Mouse (Mus musculus): Measurements from ENCODE around the gene Irgq. TPM values are rescaled to one million over a fixed set of nuclear protein-coding genes. Genes with fewer than 3 reads are reported as not detected.
A peak's percentile ranks its signal among the peaks of the same experiment; 100 is the strongest.

Irgq gene
- total and polyA plus RNA-seq, 2 experiments from 2014 or later: 4.8 to 24.5 TPM

DNA sequence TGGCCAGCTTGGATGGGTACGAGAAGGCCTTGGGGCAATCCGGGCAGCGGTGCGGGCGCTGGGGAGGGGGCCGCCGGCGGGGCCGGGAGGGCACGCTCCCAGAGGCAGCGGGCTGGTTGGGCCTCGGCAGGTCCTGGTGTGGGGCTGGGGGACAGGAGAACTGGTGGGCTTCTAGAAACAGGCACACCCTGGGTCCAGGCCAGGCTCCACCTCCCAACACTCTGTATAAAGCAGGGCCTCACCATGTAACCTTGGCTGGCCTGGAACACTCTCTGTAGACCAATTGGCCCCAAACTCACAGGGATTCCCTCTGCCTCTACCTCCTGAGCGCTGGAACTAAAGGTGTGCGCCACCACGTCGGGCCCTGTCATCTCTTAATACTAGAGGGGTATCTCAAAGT lies 55.5 kb downstream of the Irgq start:
- H3K27me3 ChIP-seq (ENCODE audit: control insufficient read depth, insufficient read depth, low read length): peaks cover 27% of the 10 kb centered on the region
- 37% methylated on average over 16 of the region's 16 CpGs for WGBS
- no peak overlapping the region for H3K4me3 ChIP-seq (ENCODE audit: low read depth, low read length)
- no peaks in the 10 kb centered on the region for H3K36me3 ChIP-seq (replicated peaks; ENCODE audit: control insufficient read depth, insufficient read depth, low read length)
- H3K27ac ChIP-seq (ENCODE audit: low read depth): no peak overlapping the region
- ATAC-seq (ENCODE audit: insufficient read depth, low read depth) (peak; percentile 20; the same call in 1 of the 2 replicates), DNase-seq (ENCODE audit: low spot score) (no peak)
- H3K4me2 ChIP-seq (ENCODE audit: low read depth, low read length): no peak overlapping the region
- H3K9ac ChIP-seq (replicated peaks; ENCODE audit: low read depth, low read length): no peak overlapping the region
- no peaks in the 10 kb centered on the region for H3K4me1 ChIP-seq (ENCODE audit: control insufficient read depth, insufficient read depth)
- no peaks in the 10 kb centered on the region for H3K9me3 ChIP-seq (replicated peaks; ENCODE audit: control insufficient read depth, low read length)
- TF ChIP-seq CTCF (IDR thresholded peaks at IDR 0.05; ENCODE audit: low read depth): no peak
- no peak for TF ChIP-seq EP300 (IDR thresholded peaks at IDR 0.05; ENCODE audit: low read depth)

DNA sequence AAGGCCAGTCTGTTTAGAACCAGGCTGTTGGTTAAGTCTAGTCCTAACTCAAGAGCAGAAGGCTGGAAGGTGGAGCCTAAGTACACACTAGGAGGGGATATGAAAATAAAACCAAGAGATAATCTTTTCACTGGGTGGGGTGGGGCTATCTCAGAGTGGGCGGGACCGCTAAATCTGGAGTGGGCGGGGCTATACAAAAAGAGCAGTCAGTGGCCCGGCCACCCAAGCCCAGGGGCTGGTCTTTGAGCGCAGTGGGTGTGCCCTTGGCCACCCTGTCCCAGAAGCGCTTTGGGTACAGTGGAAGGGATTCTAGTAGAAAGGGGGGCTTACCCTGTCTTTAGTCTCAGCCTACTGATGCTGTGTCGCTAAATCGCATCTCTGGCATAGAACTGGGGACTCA lies 56.3 kb downstream of the Irgq start:
- no peak for DNase-seq (ENCODE audit: low spot score)
- no peaks in the 10 kb centered on the region for H3K9me3 ChIP-seq (replicated peaks; ENCODE audit: control insufficient read depth, low read length)
- H3K27me3 ChIP-seq (ENCODE audit: control insufficient read depth, insufficient read depth, low read length): peaks cover 27% of the 10 kb centered on the region
- peak; percentile 27; the same call in 1 of the 2 replicates for ATAC-seq (ENCODE audit: insufficient read depth, low read depth)
- H3K27ac ChIP-seq (ENCODE audit: low read depth): no peak overlapping the region
- WGBS: 11% methylated on average over 8 of the region's 8 CpGs
- H3K9ac ChIP-seq (replicated peaks; ENCODE audit: low read depth, low read length): 0 out of 2 replicates have a peak overlapping the region, but pooled peaks have one; percentile 15
- TF ChIP-seq CTCF (IDR thresholded peaks at IDR 0.05; ENCODE audit: low read depth): no peak
- TF ChIP-seq EP300 (IDR thresholded peaks at IDR 0.05; ENCODE audit: low read depth): no peak
- no peaks in the 10 kb centered on the region for H3K36me3 ChIP-seq (replicated peaks; ENCODE audit: control insufficient read depth, insufficient read depth, low read length)
- no peaks in the 10 kb centered on the region for H3K4me1 ChIP-seq (ENCODE audit: control insufficient read depth, insufficient read depth)
- peak overlapping the region; percentile 36 for H3K4me3 ChIP-seq (ENCODE audit: low read depth, low read length)
- peak overlapping the region; percentile 56 for H3K4me2 ChIP-seq (ENCODE audit: low read depth, low read length)

- peak within 1 kb of the TSS; percentile 56 for H3K4me2 ChIP-seq (ENCODE audit: low read depth, low read length)
- ATAC-seq (ENCODE audit: insufficient read depth, low read depth): 0 out of 2 replicates have a peak, but pooled peaks have one; percentile 35
- H3K36me3 ChIP-seq (replicated peaks; ENCODE audit: control insufficient read depth, insufficient read depth, low read length): no peaks in the 10 kb centered on the region
- H3K27ac ChIP-seq (ENCODE audit: low read depth): no peak within 1 kb of the TSS
- H3K4me3 ChIP-seq (ENCODE audit: low read depth, low read length): peak within 1 kb of the TSS; percentile 36
- no peaks in the 10 kb centered on the region for H3K9me3 ChIP-seq (replicated peaks; ENCODE audit: control insufficient read depth, low read length)
- no peak for TF ChIP-seq CTCF (IDR thresholded peaks at IDR 0.05; ENCODE audit: low read depth)
- TF ChIP-seq EP300 (IDR thresholded peaks at IDR 0.05; ENCODE audit: low read depth): no peak
- H3K27me3 ChIP-seq (ENCODE audit: control insufficient read depth, insufficient read depth, low read length): peaks cover 27% of the 10 kb centered on the region
- 8% methylated on average over 30 of the region's 30 CpGs for WGBS
- peak; percentile 35 for DNase-seq (ENCODE audit: low spot score)
- H3K9ac ChIP-seq (replicated peaks; ENCODE audit: low read depth, low read length): 0 out of 2 replicates have a peak within 1 kb of the TSS, but pooled peaks have one; percentile 15
- H3K4me1 ChIP-seq (ENCODE audit: control insufficient read depth, insufficient read depth): no peaks in the 10 kb centered on the region
Measured at GRCm38 (mm10) chr7:24587330-24588105, 57.0 kb downstream of the Irgq start, which contains the start of the genes Ethe1 and Zfp575. Gene Ethe1 (plus strand): TSS chr7:24587543. Gene Zfp575 (minus strand): TSS chr7:24587641.

Other genes with a start within 250 kb of the Irgq start
- 3.4 and 14.6 TPM in 2 replicates for gene Zfp61, start 229.5 kb upstream of the Irgq start, total RNA-seq (2014; rRNA removed; ENCODE audit: low replicate concordance)
- 6.7 and 6.8 TPM in 2 replicates for gene Zfp61, start 229.5 kb upstream of the Irgq start, polyA plus RNA-seq (2015; fragmentation: Nextera tagmentation; extraction: Ambion mirVana)
- gene Zfp94, start 214.0 kb upstream of the Irgq start, total RNA-seq (2014; rRNA removed; ENCODE audit: low replicate concordance): 0.95 and 4.1 TPM in 2 replicates
- gene Zfp94, start 214.0 kb upstream of the Irgq start, polyA plus RNA-seq (2015; fragmentation: Nextera tagmentation; extraction: Ambion mirVana): 2.8 and 2.9 TPM in 2 replicates
- not detected in 2 replicates for gene Tescl, start 196.8 kb upstream of the Irgq start, total RNA-seq (2014; rRNA removed; ENCODE audit: low replicate concordance)
- 0.14 TPM in 1 of 2 replicates, not detected in the other for gene Tescl, start 196.8 kb upstream of the Irgq start, polyA plus RNA-seq (2015; fragmentation: Nextera tagmentation; extraction: Ambion mirVana)
- gene Lypd5, start 181.5 kb upstream of the Irgq start, total RNA-seq (2014; rRNA removed; ENCODE audit: low replicate concordance): not detected in 2 replicates
- not detected in 2 replicates for gene Lypd5, start 181.5 kb upstream of the Irgq start, polyA plus RNA-seq (2015; fragmentation: Nextera tagmentation; extraction: Ambion mirVana)
- gene Kcnn4, start 160.4 kb upstream of the Irgq start, total RNA-seq (2014; rRNA removed; ENCODE audit: low replicate concordance): 0.69 and 2.0 TPM in 2 replicates
- gene Kcnn4, start 160.4 kb upstream of the Irgq start, polyA plus RNA-seq (2015; fragmentation: Nextera tagmentation; extraction: Ambion mirVana): 0.85 and 0.98 TPM in 2 replicates
- gene Smg9, start 131.1 kb upstream of the Irgq start, total RNA-seq (2014; rRNA removed; ENCODE audit: low replicate concordance): 15.5 and 30.2 TPM in 2 replicates
- gene Smg9, start 131.1 kb upstream of the Irgq start, polyA plus RNA-seq (2015; fragmentation: Nextera tagmentation; extraction: Ambion mirVana): 13.1 and 13.5 TPM in 2 replicates
- not detected in 2 replicates for gene Irgc1, start 78.4 kb upstream of the Irgq start, total RNA-seq (2014; rRNA removed; ENCODE audit: low replicate concordance)
- not detected in 2 replicates for gene Irgc1, start 78.4 kb upstream of the Irgq start, polyA plus RNA-seq (2015; fragmentation: Nextera tagmentation; extraction: Ambion mirVana)
- 13.1 and 16.0 TPM in 2 replicates for gene Plaur, start 68.2 kb upstream of the Irgq start, total RNA-seq (2014; rRNA removed; ENCODE audit: low replicate concordance)
- 6.1 and 6.5 TPM in 2 replicates for gene Plaur, start 68.2 kb upstream of the Irgq start, polyA plus RNA-seq (2015; fragmentation: Nextera tagmentation; extraction: Ambion mirVana)
- 14.3 and 30.5 TPM in 2 replicates for gene Cadm4, start 48.7 kb upstream of the Irgq start, total RNA-seq (2014; rRNA removed; ENCODE audit: low replicate concordance)
- gene Cadm4, start 48.7 kb upstream of the Irgq start, polyA plus RNA-seq (2015; fragmentation: Nextera tagmentation; extraction: Ambion mirVana): 4.1 and 4.2 TPM in 2 replicates
- gene Zfp428, start 23.7 kb upstream of the Irgq start, total RNA-seq (2014; rRNA removed; ENCODE audit: low replicate concordance): 24.8 and 36.3 TPM in 2 replicates
- gene Zfp428, start 23.7 kb upstream of the Irgq start, polyA plus RNA-seq (2015; fragmentation: Nextera tagmentation; extraction: Ambion mirVana): 39.1 and 39.3 TPM in 2 replicates
- gene AC161166.1, start 18.2 kb upstream of the Irgq start, total RNA-seq (2014; rRNA removed; ENCODE audit: low replicate concordance): not detected in 2 replicates
- gene AC161166.1, start 18.2 kb upstream of the Irgq start, polyA plus RNA-seq (2015; fragmentation: Nextera tagmentation; extraction: Ambion mirVana): 0.10 and 0.19 TPM in 2 replicates
- gene Pinlyp, start 15.4 kb downstream of the Irgq start, total RNA-seq (2014; rRNA removed; ENCODE audit: low replicate concordance): not detected in 2 replicates
- not detected in 2 replicates for gene Pinlyp, start 15.4 kb downstream of the Irgq start, polyA plus RNA-seq (2015; fragmentation: Nextera tagmentation; extraction: Ambion mirVana)
- gene Xrcc1, start 15.6 kb downstream of the Irgq start, total RNA-seq (2014; rRNA removed; ENCODE audit: low replicate concordance): 30.3 and 46.1 TPM in 2 replicates
- 30.7 and 31.1 TPM in 2 replicates for gene Xrcc1, start 15.6 kb downstream of the Irgq start, polyA plus RNA-seq (2015; fragmentation: Nextera tagmentation; extraction: Ambion mirVana)
- gene Ethe1, start 56.9 kb downstream of the Irgq start, total RNA-seq (2014; rRNA removed; ENCODE audit: low replicate concordance): 21.2 and 42.2 TPM in 2 replicates
- gene Ethe1, start 56.9 kb downstream of the Irgq start, polyA plus RNA-seq (2015; fragmentation: Nextera tagmentation; extraction: Ambion mirVana): 21.5 and 23.1 TPM in 2 replicates
- gene Zfp575, start 57.0 kb downstream of the Irgq start, total RNA-seq (2014; rRNA removed; ENCODE audit: low replicate concordance): 0.04 TPM in 1 of 2 replicates, not detected in the other
- 0.58 and 0.67 TPM in 2 replicates for gene Zfp575, start 57.0 kb downstream of the Irgq start, polyA plus RNA-seq (2015; fragmentation: Nextera tagmentation; extraction: Ambion mirVana)
- not detected in 2 replicates for gene Phldb3, start 80.1 kb downstream of the Irgq start, total RNA-seq (2014; rRNA removed; ENCODE audit: low replicate concordance)
- gene Phldb3, start 80.1 kb downstream of the Irgq start, polyA plus RNA-seq (2015; fragmentation: Nextera tagmentation; extraction: Ambion mirVana): not detected in 2 replicates
- gene Lypd3, start 105.9 kb downstream of the Irgq start, total RNA-seq (2014; rRNA removed; ENCODE audit: low replicate concordance): not detected in 2 replicates
- not detected in 2 replicates for gene Lypd3, start 105.9 kb downstream of the Irgq start, polyA plus RNA-seq (2015; fragmentation: Nextera tagmentation; extraction: Ambion mirVana)
- not detected in 2 replicates for gene Tex101, start 146.0 kb downstream of the Irgq start, total RNA-seq (2014; rRNA removed; ENCODE audit: low replicate concordance)
- gene Tex101, start 146.0 kb downstream of the Irgq start, polyA plus RNA-seq (2015; fragmentation: Nextera tagmentation; extraction: Ambion mirVana): not detected in 2 replicates
- not detected in 2 replicates for gene BC049730, start 178.6 kb downstream of the Irgq start, total RNA-seq (2014; rRNA removed; ENCODE audit: low replicate concordance)
- not detected in 2 replicates for gene BC049730, start 178.6 kb downstream of the Irgq start, polyA plus RNA-seq (2015; fragmentation: Nextera tagmentation; extraction: Ambion mirVana)
- gene Gm4763, start 196.2 kb downstream of the Irgq start, total RNA-seq (2014; rRNA removed; ENCODE audit: low replicate concordance): not detected in 2 replicates
- gene Gm4763, start 196.2 kb downstream of the Irgq start, polyA plus RNA-seq (2015; fragmentation: Nextera tagmentation; extraction: Ambion mirVana): not detected in 2 replicates
- 0.12 TPM in 1 of 2 replicates, not detected in the other for gene Cd177, start 229.6 kb downstream of the Irgq start, total RNA-seq (2014; rRNA removed; ENCODE audit: low replicate concordance)
- gene Cd177, start 229.6 kb downstream of the Irgq start, polyA plus RNA-seq (2015; fragmentation: Nextera tagmentation; extraction: Ambion mirVana): 0.18 and 0.23 TPM in 2 replicates
- not detected in 2 replicates for gene Ceacam10, start 246.5 kb downstream of the Irgq start, total RNA-seq (2014; rRNA removed; ENCODE audit: low replicate concordance)
- gene Ceacam10, start 246.5 kb downstream of the Irgq start, polyA plus RNA-seq (2015; fragmentation: Nextera tagmentation; extraction: Ambion mirVana): not detected in 2 replicates

Measured in heart, postnatal 0 days (tissue).